Mouse (Mus musculus): ENCODE data around the gene Fyn.

- TF ChIP-seq CTCF (IDR thresholded peaks at IDR 0.05; ENCODE audit: low read depth, low read length): no peak
- no peak for TF ChIP-seq POLR2A (IDR thresholded peaks at IDR 0.05; ENCODE audit: borderline replicate concordance, low read depth, low read length)
Measured at GRCm38 (mm10) chr10:39597792-39598183, 229.1 kb downstream of the Fyn start.

Measured in bone marrow macrophage, adult 2 months (primary cell).